Mouse (Mus musculus) CH12.LX (cell line): ENCODE results near the gene Ppp3cb.

Experiments
- ETS1 ChIP-seq: conservative IDR thresholded peaks from 2 replicates; pipeline ENCODE4 v1.6.1; 2012; ENCODE audit warnings: low read depth, mild to moderate bottlenecking, inconsistent platforms, low read length, improper control_type of control experiment, moderate library complexity
- MAX ChIP-seq: IDR thresholded peaks from 2 replicates; pipeline ENCODE4 v1.6.1; 2011; ENCODE audit warnings: low read length, improper control_type of control experiment

- TF ChIP-seq MAX: no peak
- TF ChIP-seq ETS1: no peak
These were observed 68.9 kb downstream of the Ppp3cb start for GRCm38 (mm10) chr14:20477261-20478025.
